Mouse (Mus musculus) C2C12 (cell line): ENCODE measurements around the gene Zdhhc1. TPM values are rescaled to one million over a fixed set of nuclear protein-coding genes. Genes with fewer than 3 reads are reported as not detected.

Experiments used
- H3K27me3 ChIP-seq: one replicate; pipeline ENCODE4 v1.6.1; 2011; ENCODE audit not compliant: control insufficient read depth, insufficient read depth, insufficient read length
- H3K36me3 ChIP-seq: one replicate; pipeline ENCODE4 v1.6.1; 2011; ENCODE audit not compliant: control insufficient read depth, insufficient read depth
- H3K4me3 ChIP-seq: one replicate; pipeline ENCODE4 v1.5.1; 2011; ENCODE audit warnings: mild to moderate bottlenecking, control low read depth; ENCODE audit not compliant: poor library complexity, insufficient read depth, severe bottlenecking
- H3K79me2 ChIP-seq: one replicate; pipeline ENCODE4 v1.6.1; 2011; ENCODE audit not compliant: control insufficient read depth, insufficient read depth
- H3K79me3 ChIP-seq: one replicate; pipeline ENCODE4 v1.6.1; 2011; ENCODE audit warnings: low read depth, control low read depth
- H3ac ChIP-seq: one replicate; pipeline ENCODE3; 2011; ENCODE audit warnings: low read depth; ENCODE audit not compliant: control insufficient read depth, insufficient read length
- CEBPB ChIP-seq: IDR thresholded peaks from one replicate; pipeline ENCODE4 v1.6.1; 2011; ENCODE audit warnings: low read depth, mild to moderate bottlenecking, control low read depth, moderate library complexity
- CTCF ChIP-seq: IDR thresholded peaks from one replicate; pipeline ENCODE4 v1.5.1; 2011; ENCODE audit not compliant: control insufficient read depth, insufficient read depth, insufficient read length
- FOSL1 ChIP-seq: IDR thresholded peaks from one replicate; pipeline ENCODE4 v1.8.0; 2011; ENCODE audit warnings: mild to moderate bottlenecking, low read length; ENCODE audit not compliant: poor library complexity, insufficient read depth, severe bottlenecking
- MAX ChIP-seq: IDR thresholded peaks from one replicate; pipeline ENCODE4 v1.6.1; 2011; ENCODE audit warnings: mild to moderate bottlenecking, control low read depth
- MYOD1 ChIP-seq: IDR thresholded peaks from one replicate; pipeline ENCODE4 v1.6.1; 2011; ENCODE audit warnings: low read depth; ENCODE audit not compliant: control insufficient read depth, insufficient read length
- MYOG ChIP-seq: IDR thresholded peaks from one replicate; pipeline ENCODE4 v1.6.1; 2011; ENCODE audit not compliant: control insufficient read depth, insufficient read length; ENCODE audit errors: extremely low read depth
- USF1 ChIP-seq: IDR thresholded peaks from one replicate; pipeline ENCODE4 v1.6.1; 2011; ENCODE audit warnings: low read depth, mild to moderate bottlenecking, control low read depth, moderate library complexity
- polyA plus RNA-seq: library from polyadenylated mRNA; unstranded; fragments of >200 nt; fragmentation: generic; extraction: Trizol; gene quantifications from one replicate; pipeline ENCODE4 v1.2.1, GENCODE M21; 2012; ENCODE audit warnings: missing spikeins

Zdhhc1 gene
- polyA plus RNA-seq, 1 experiment: 8.8 TPM

GRCm38 (mm10) chr8:105442661-105443060 is 54.0 kb downstream of the Zdhhc1 start:
- Histone ChIP-seq H3ac (no peak overlapping the region), H3K79me2 (no peaks in the 10 kb centered on the region), H3K36me3 (no peaks in the 10 kb centered on the region), H3K27me3 (no peaks in the 10 kb centered on the region), H3K79me3 (no peaks in the 10 kb centered on the region), H3K4me3 (no peak overlapping the region)
- TF ChIP-seq MYOG (no peak), FOSL1 (no peak), MAX (no peak), CTCF (no peak), CEBPB (no peak), USF1 (no peak), MYOD1 (no peak)

- H3K79me3 ChIP-seq: no peaks in the 10 kb centered on the region
- no peak overlapping the region for H3ac ChIP-seq
- no peaks in the 10 kb centered on the region for H3K27me3 ChIP-seq
- H3K36me3 ChIP-seq: no peaks in the 10 kb centered on the region
- no peaks in the 10 kb centered on the region for H3K79me2 ChIP-seq
- TF ChIP-seq MAX (no peak), MYOG (no peak), MYOD1 (no peak), FOSL1 (no peak), CTCF (no peak), USF1 (no peak), CEBPB (no peak)
- H3K4me3 ChIP-seq: no peak overlapping the region
Measured at GRCm38 (mm10) chr8:105441433-105441832, 55.3 kb downstream of the Zdhhc1 start.

GRCm38 (mm10) chr8:105438865-105439264 is 57.8 kb downstream of the Zdhhc1 start:
- H3K4me3 ChIP-seq: no peak overlapping the region
- H3ac ChIP-seq: no peak overlapping the region
- H3K79me2 ChIP-seq: no peaks in the 10 kb centered on the region
- H3K36me3 ChIP-seq: no peaks in the 10 kb centered on the region
- no peaks in the 10 kb centered on the region for H3K79me3 ChIP-seq
- H3K27me3 ChIP-seq: no peaks in the 10 kb centered on the region
- TF ChIP-seq CTCF (peak; percentile 30), MYOG (no peak)

- Histone ChIP-seq H3K4me3 (no peak overlapping the region), H3K79me3 (no peaks in the 10 kb centered on the region), H3K79me2 (no peaks in the 10 kb centered on the region), H3K27me3 (peaks cover 4% of the 10 kb centered on the region), H3K36me3 (no peaks in the 10 kb centered on the region), H3ac (no peak overlapping the region)
- TF ChIP-seq MYOG: no peak
- TF ChIP-seq USF1: no peak
- no peak for TF ChIP-seq FOSL1
- TF ChIP-seq CTCF: no peak
- no peak for TF ChIP-seq CEBPB
- TF ChIP-seq MAX: no peak
- TF ChIP-seq MYOD1: no peak
Measured at GRCm38 (mm10) chr8:105437078-105437748, 59.5 kb downstream of the Zdhhc1 start.

- no peak for TF ChIP-seq USF1
- no peak for TF ChIP-seq MYOD1
- TF ChIP-seq MAX: no peak
- TF ChIP-seq CTCF: no peak
- TF ChIP-seq CEBPB: no peak
- Histone ChIP-seq H3K27me3 (peaks cover 8% of the 10 kb centered on the region), H3K36me3 (no peaks in the 10 kb centered on the region), H3ac (no peak overlapping the region), H3K79me3 (no peaks in the 10 kb centered on the region), H3K4me3 (no peak overlapping the region), H3K79me2 (no peaks in the 10 kb centered on the region)
Measured at GRCm38 (mm10) chr8:105436218-105436617, 60.5 kb downstream of the Zdhhc1 start.

- H3K79me2 ChIP-seq: no peaks in the 10 kb centered on the region
- H3ac ChIP-seq: no peak overlapping the region
- no peaks in the 10 kb centered on the region for H3K36me3 ChIP-seq
- no peak for TF ChIP-seq CTCF
- no peak for TF ChIP-seq CEBPB
- no peak for TF ChIP-seq MYOG
- no peak for TF ChIP-seq FOSL1
- TF ChIP-seq MYOD1: no peak
- TF ChIP-seq USF1: no peak
- no peak for TF ChIP-seq MAX
- H3K79me3 ChIP-seq: no peaks in the 10 kb centered on the region
- no peak overlapping the region for H3K4me3 ChIP-seq
- peaks cover 14% of the 10 kb centered on the region for H3K27me3 ChIP-seq
Measured at GRCm38 (mm10) chr8:105434136-105434535, 62.6 kb downstream of the Zdhhc1 start.
